In the genomic region with DNA sequence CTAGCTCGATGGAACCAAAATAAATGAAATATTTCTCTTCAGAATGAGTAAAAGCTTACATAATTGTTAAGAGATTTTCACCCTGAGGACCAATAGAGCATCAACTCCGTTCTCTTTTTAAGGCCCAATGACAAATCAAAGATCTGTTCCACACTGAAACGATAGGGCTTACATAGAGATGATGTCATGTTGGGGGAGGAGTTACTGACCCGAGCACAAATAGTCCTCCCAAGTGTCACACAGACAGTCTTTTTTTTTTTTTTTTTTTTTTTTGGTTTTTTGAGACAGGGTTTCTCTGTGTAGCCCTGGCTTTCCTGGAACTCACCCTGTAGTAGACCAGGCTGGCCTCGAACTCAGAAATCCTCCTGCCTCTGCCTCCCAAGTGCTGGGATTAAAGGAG, we compare ENCODE assay signal across 25 mouse cellular contexts. TPM values are rescaled to one million over a fixed set of nuclear protein-coding genes. Genes with fewer than 3 reads are reported as not detected.
A peak's percentile ranks its signal among the peaks of the same experiment; 100 is the strongest.
DNase-seq lines count a peak whose midpoint lies in the region; TF ChIP-seq lines count a peak whose summit lies in the region.
"Had no signal": no experiment of that assay in that cellular context is flagged by ENCODE, and none has a peak within 500 bp of the region (broad histone marks: within the 10 kb centered on the region; RNA-seq: fewer than 3 reads in every experiment).

No protein-coding gene starts in this region.

- no peak overlapping the region for H3K27ac ChIP-seq in ES-E14 (ENCODE audit: insufficient read depth, low read depth, low read length, poor library complexity, severe bottlenecking)

- H3K4me3 ChIP-seq in ES-E14 (ENCODE audit: insufficient read depth in 1 of 2, low read depth in 1 of 2, low read length in 2 of 2, poor library complexity in 1 of 2, severe bottlenecking in 1 of 2), result no peak overlapping the region

- H3K9ac ChIP-seq in ES-E14 (ENCODE audit: insufficient read depth, low read depth, low read length, poor library complexity, severe bottlenecking), result no peak overlapping the region

- DNase-seq in ES-CJ7 (ENCODE audit: low read depth, low spot score) (peak; percentile 45), ES-E14 (ENCODE audit: low read depth, low spot score) (no peak), R1 (ENCODE audit: low read depth, low spot score) (peak; percentile 69), ZHBTc4 (ENCODE audit: low read depth, low spot score) (peak; percentile 59)
- no peak for DNase-seq in frontal cortex, adult 2 months (ENCODE audit: extremely low spot score in 1 of 2, low spot score in 1 of 2)
- no peak for DNase-seq in heart, postnatal 25 days (ENCODE audit: low spot score)
- no peak for DNase-seq in thymus, postnatal 4 days
- no peak for DNase-seq in left cerebral cortex, postnatal 4 days
- DNase-seq: adrenal gland, adult 2 months; adrenal gland, adult 8-10 months; adrenal gland, postnatal 10 days; adrenal gland, postnatal 14 days; adrenal gland, postnatal 25 days; adrenal gland, postnatal 36 days; B cell, adult 2 months; cerebellum, adult 11 months; cerebellum, adult 11-12 months; cerebellum, adult 18-20 months; cerebellum, adult 2 months; cerebellum, adult 8-10 months; cerebellum, adult 9-10 months had no signal

- in situ Hi-C loops in ES-E14 (cut with MboI; ENCODE audit: low sequenced_read_pairs in 2 of 2, unreplicated experiment in 2 of 2), result no loop called here

- no peaks in the 10 kb centered on the region; a peak in 1 of 4 replicates for H3K4me1 ChIP-seq in ES-E14 (ENCODE audit: control insufficient read depth in 2 of 2, insufficient read depth in 2 of 2, low read length in 2 of 2, poor library complexity in 1 of 2)

- no peaks in the 10 kb centered on the region for H3K9me3 ChIP-seq in ES-E14 (ENCODE audit: control insufficient read depth, insufficient read depth, low read depth, low read length)
- H3K9me3 ChIP-seq: G1E had no signal

- H3K36me3 ChIP-seq in ES-E14 (ENCODE audit: control insufficient read depth, insufficient read depth, low read length, poor library complexity, severe bottlenecking), result peaks cover 4% of the 10 kb centered on the region
- H3K36me3 ChIP-seq: G1E had no signal

- intact Hi-C loops in heart, postnatal 25 days (cut with DNase I), result no loop called here
- intact Hi-C loops in left cerebral cortex, postnatal 4 days (cut with DNase I), result no loop called here

TF ChIP-seq in ES-E14, 5 proteins besides CTCF, POLR2A, EP300 and RAD21:
- TF ChIP-seq MAFK (IDR thresholded peaks at IDR 0.05; ENCODE audit: insufficient read depth, low read depth, low read length) (no peak), ZNF384 (IDR thresholded peaks at IDR 0.05; ENCODE audit: low read depth, low read length) (peak; percentile 84)

RNA-seq across cellular contexts. Expression of a gene that starts 45.3 kb away (rescaled TPM):
- 28.8 and 31.1 TPM in 2 replicates for total RNA-seq in ES-E14 (2012; rRNA removed)
- polyA plus RNA-seq in frontal cortex, adult 2 months (2012; rRNA removed), result 1.2 and 1.4 TPM in 2 replicates
- under 1 TPM; 0.08 to 0.45 TPM for total RNA-seq in heart, postnatal 25 days (2021)
- under 1 TPM; 0.48 to 0.52 TPM for total RNA-seq in left cerebral cortex, postnatal 4 days (2021)
- total RNA-seq: CH12.LX, MEL had no signal
- polyA plus RNA-seq: activated CD4-positive, CD25-positive, alpha-beta regulatory T cell, adult 4 months; G1E had no signal

Comparison
In these comparisons a context has a peak if more than half of its experiments do, and no peak if none do; other contexts are left out.
1. DNase-seq: peak in ES-CJ7 (single experiment), R1 (single experiment) and ZHBTc4 (single experiment); none in ES-E14 (single experiment), frontal cortex, adult 2 months (0 of 2), heart, postnatal 25 days (single experiment), thymus, postnatal 4 days (single experiment) and left cerebral cortex, postnatal 4 days (single experiment).
2. RNA of a gene that starts 45.3 kb away (total RNA-seq): 28.8 to 31.1 TPM in ES-E14; 0.48 to 0.52 TPM in left cerebral cortex, postnatal 4 days and 0.08 to 0.45 TPM in heart, postnatal 25 days; every median in the first group is over 10 times any median in the second.